Mouse (Mus musculus) Patski (cell line): Measurements from ENCODE around the gene Pde3a. TPM values are rescaled to one million over a fixed set of nuclear protein-coding genes. Genes with fewer than 3 reads are reported as not detected.

ENCODE experiments used
- ATAC-seq: fragments of 100-300 bp; one replicate; pipeline ENCODE4 v1.8.0; 2021
- CTCF ChIA-PET: fragments of 350-600 bp; sonication (Branson Sonifier 250); formaldehyde crosslinking; loops from one replicate; lab custom pipeline; 2022; ENCODE audit warnings: inconsistent platforms; lab: Charles Lee
- POLR2A ChIA-PET: fragments of 350-600 bp; sonication (Branson Sonifier 250); formaldehyde crosslinking; loops from one replicate; lab custom pipeline; 2022; ENCODE audit warnings: antibody characterized with exemption, inconsistent platforms; lab: Charles Lee
- DNase-seq: peaks from one replicate; pipeline ENCODE4 v3.0.0-alpha.2; 2011; ENCODE audit warnings: low read depth, low spot score
- H3K27me3 ChIP-seq: fragments of 371-371 bp; one replicate; pipeline ENCODE4 v1.5.1; 2021
- CTCF ChIP-seq: fragments of 100-300 bp; IDR thresholded peaks from one replicate; pipeline ENCODE4 v1.5.1; 2021
- in situ Hi-C: fragments of 300-500 bp; cut with MboI; formaldehyde crosslinking; loops from 3 replicates; pipeline ENCODE4 v1.11.1; 2018; ENCODE audit warnings: low pct_unique_long_range_greater_than_20kb, mixed read lengths
- polyA plus RNA-seq: library from polyadenylated mRNA; unstranded; gene quantifications from one replicate; pipeline ENCODE4 v1.2.3, GENCODE M21; 2021

Gene Pde3a
- polyA plus RNA-seq, 1 experiment from 2014 or later: 0.32 TPM

GRCm38 (mm10) chr6:141267888-141268570 is 19.0 kb downstream of the Pde3a start:
- no peak for TF ChIP-seq CTCF
- in situ Hi-C loops: no loop called here
- ChIA-PET POLR2A (no interaction called here), CTCF (no interaction called here)
- no peaks in the 10 kb centered on the region for H3K27me3 ChIP-seq
- ATAC-seq (no peak), DNase-seq (no peak)

DNA sequence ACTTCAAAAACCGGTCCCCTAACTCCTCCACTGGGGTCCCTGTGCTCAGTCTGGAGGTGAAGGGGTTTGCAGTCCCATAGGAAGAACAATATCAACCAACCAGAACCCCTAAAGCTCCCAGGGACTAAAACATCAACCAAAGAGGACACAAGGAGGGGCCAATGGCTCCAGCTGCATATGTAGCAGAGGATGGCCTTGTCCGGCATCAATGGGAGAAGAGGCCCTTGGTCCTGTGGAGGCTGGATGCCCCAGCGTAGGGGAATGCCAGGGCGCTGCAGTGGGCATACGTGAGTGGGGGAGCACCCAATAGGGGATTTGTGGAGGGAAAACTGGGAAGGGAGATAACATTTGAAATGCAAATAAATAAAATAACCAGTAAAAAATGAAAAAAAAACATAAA is 19.8 kb downstream of the Pde3a start:
- no peak for DNase-seq
- ATAC-seq: no peak
- ChIA-PET CTCF (no interaction called here), POLR2A (no interaction called here)
- no peak for TF ChIP-seq CTCF
- no peaks in the 10 kb centered on the region for H3K27me3 ChIP-seq
- in situ Hi-C loops: no loop called here

- no peaks in the 10 kb centered on the region for H3K27me3 ChIP-seq
- ATAC-seq (no peak), DNase-seq (no peak)
- ChIA-PET CTCF (no interaction called here), POLR2A (no interaction called here)
- TF ChIP-seq CTCF: no peak
- in situ Hi-C loops: no loop called here
Measured at GRCm38 (mm10) chr6:141271133-141271532, 22.1 kb downstream of the Pde3a start.

DNA sequence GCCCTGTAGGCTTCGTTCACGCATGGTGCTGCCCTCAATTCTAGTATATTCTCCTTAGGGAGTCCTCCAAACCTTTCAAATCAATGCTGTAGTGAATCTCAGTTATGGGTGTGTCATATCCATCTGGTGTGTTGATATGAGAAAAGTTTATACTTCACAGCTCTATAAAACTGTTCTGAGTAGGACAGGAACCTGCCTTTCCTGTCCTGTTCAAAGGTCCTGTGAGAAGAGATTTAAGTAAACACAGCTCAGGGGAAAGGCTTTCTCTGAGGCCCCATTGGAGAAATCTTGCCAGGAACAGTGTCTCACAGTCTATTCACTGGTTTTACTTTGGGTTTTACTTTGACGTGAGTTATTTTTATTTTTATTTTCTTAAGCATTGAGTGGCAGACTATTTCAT is 22.5 kb downstream of the Pde3a start:
- ChIA-PET CTCF (interaction anchor here (1.6 kb wide), 1 partner anchor 15 kb away, joined by 4 read pairs; no protein-coding TSS in a partner anchor), POLR2A (no interaction called here)
- TF ChIP-seq CTCF: no peak
- in situ Hi-C loops: no loop called here
- no peak for DNase-seq
- no peaks in the 10 kb centered on the region for H3K27me3 ChIP-seq
- ATAC-seq: no peak

DNA sequence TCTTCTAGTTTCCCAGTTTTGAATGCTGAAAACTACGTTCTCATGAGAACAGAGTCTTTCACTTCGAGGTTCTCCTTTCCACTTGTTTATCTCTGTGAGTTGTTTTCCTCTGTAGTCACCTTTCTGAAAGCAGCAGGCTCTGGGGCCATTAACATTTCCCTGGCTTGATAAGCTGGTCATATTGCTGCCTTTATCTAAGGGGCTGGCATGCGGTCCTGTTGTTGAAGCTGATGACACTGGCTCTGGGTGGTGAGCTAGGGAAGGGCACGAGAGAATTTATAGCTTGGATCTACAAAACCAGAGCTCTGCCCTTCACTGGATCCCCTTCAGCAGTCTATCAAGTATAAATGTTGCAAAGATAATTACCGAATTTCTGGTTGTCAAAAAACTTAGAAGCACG is 24.6 kb downstream of the Pde3a start:
- no peaks in the 10 kb centered on the region for H3K27me3 ChIP-seq
- no peak for DNase-seq

GRCm38 (mm10) chr6:141281685-141282084 is 32.6 kb downstream of the Pde3a start:
- CTCF ChIA-PET: interaction anchor here (1.1 kb wide), 1 partner anchor 23 kb away, joined by 3 read pairs; no protein-coding TSS in a partner anchor
- in situ Hi-C loops: no loop called here
- no peak for DNase-seq
- no peaks in the 10 kb centered on the region for H3K27me3 ChIP-seq
- ATAC-seq: no peak
- no peak for TF ChIP-seq CTCF
- POLR2A ChIA-PET: no interaction called here

More for the DNA sequence above, 24.6 kb downstream of the Pde3a start:
- ChIA-PET CTCF (interaction anchor here (0.7 kb wide), 1 partner anchor 10 kb away, joined by 3 read pairs; no protein-coding TSS in a partner anchor), POLR2A (no interaction called here)
- in situ Hi-C loops: no loop called here
- TF ChIP-seq CTCF: no peak
- no peak for ATAC-seq

- CTCF ChIA-PET: interaction anchor here (1.1 kb wide), 1 partner anchor 17 kb away, joined by 5 read pairs; no protein-coding TSS in a partner anchor
- TF ChIP-seq CTCF: no peak
- H3K27me3 ChIP-seq: no peaks in the 10 kb centered on the region
- ATAC-seq (no peak), DNase-seq (no peak)
- in situ Hi-C loops: no loop called here
- POLR2A ChIA-PET: no interaction called here
Measured at GRCm38 (mm10) chr6:141282796-141283195, 33.7 kb downstream of the Pde3a start.

DNA sequence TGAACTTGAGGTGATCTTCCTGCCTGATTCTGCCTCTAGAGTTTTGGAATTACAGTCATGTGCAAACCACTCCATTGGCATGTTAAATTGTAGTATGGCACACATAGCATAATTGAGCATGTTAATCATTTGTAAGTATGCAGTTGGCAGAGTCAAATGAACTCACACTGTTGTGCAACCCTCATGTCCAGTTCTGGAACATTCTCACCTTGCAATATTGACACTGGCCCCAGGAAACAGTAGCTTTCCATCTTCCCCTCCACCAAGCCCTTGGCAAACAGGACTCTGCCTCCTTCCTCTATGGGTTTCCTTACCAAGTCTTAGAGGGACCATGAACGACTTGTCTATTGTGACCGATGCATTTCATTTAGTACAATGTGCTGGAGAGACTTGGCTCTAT is 42.1 kb downstream of the Pde3a start:
- ATAC-seq (no peak), DNase-seq (no peak)
- in situ Hi-C loops: no loop called here
- no peaks in the 10 kb centered on the region for H3K27me3 ChIP-seq
- POLR2A ChIA-PET: no interaction called here
- CTCF ChIA-PET: no interaction called here
- TF ChIP-seq CTCF: no peak

- DNase-seq (no peak), ATAC-seq (no peak)
- ChIA-PET POLR2A (no interaction called here), CTCF (no interaction called here)
- in situ Hi-C loops: no loop called here
- TF ChIP-seq CTCF: no peak
- H3K27me3 ChIP-seq: no peaks in the 10 kb centered on the region
Measured at GRCm38 (mm10) chr6:141292826-141293459, 43.9 kb downstream of the Pde3a start.

- in situ Hi-C loops: no loop called here
- ATAC-seq (no peak), DNase-seq (no peak)
- H3K27me3 ChIP-seq: no peaks in the 10 kb centered on the region
- TF ChIP-seq CTCF: no peak
- ChIA-PET CTCF (no interaction called here), POLR2A (no interaction called here)
Measured at GRCm38 (mm10) chr6:141293460-141293853, 44.4 kb downstream of the Pde3a start.

GRCm38 (mm10) chr6:141295264-141295663 is 46.2 kb downstream of the Pde3a start:
- ChIA-PET CTCF (no interaction called here), POLR2A (no interaction called here)
- in situ Hi-C loops: no loop called here
- DNase-seq (no peak), ATAC-seq (no peak)
- TF ChIP-seq CTCF: no peak
- H3K27me3 ChIP-seq: no peaks in the 10 kb centered on the region
